8 mouse cellular contexts compared by ENCODE assay signal in genomic region chr6:128362381-128363006, GRCm38 (mm10). TPM values are rescaled to one million over a fixed set of nuclear protein-coding genes. Genes with fewer than 3 reads are reported as not detected.
DNase-seq lines count a peak whose midpoint lies in the region; ATAC-seq and TF ChIP-seq lines count a peak whose summit lies in the region.

Rhno1 (minus strand) TSS chr6:128362911.
Foxm1 (plus strand) TSS chr6:128362967.

- H3K4me2 ChIP-seq in forebrain, embryonic 16.5 days (ENCODE audit: low read length): peak within 1 kb of the TSS; percentile 87
- H3K4me2 ChIP-seq in lung, embryonic 14.5 days: peak within 1 kb of the TSS; percentile 83

- peaks cover 45% of the 10 kb centered on the region for H3K4me1 ChIP-seq in G1E (ENCODE audit: insufficient read depth, low read depth, low read length)
- peaks cover 24% of the 10 kb centered on the region for H3K4me1 ChIP-seq in forebrain, embryonic 16.5 days (replicated peaks; ENCODE audit: control insufficient read depth, insufficient read depth, low read length)
- peaks cover 20% of the 10 kb centered on the region for H3K4me1 ChIP-seq in lung, embryonic 14.5 days (ENCODE audit: insufficient read depth)

- peak; percentile 58 for ATAC-seq in G1E (ENCODE audit: extremely low read depth, insufficient number of reproducible peaks, low FRiP score, poor library complexity, severe bottlenecking)
- ATAC-seq in forebrain, embryonic 16.5 days: peak; percentile 86
- ATAC-seq in lung, embryonic 14.5 days (ENCODE audit: insufficient read depth): peak; percentile 91
- peak; percentile 57 for ATAC-seq in neutrophil, adult 5-6 weeks (ENCODE audit: extremely low read depth, insufficient number of reproducible peaks, low FRiP score, poor library complexity, severe bottlenecking)

- peak; percentile 87 for DNase-seq in G1E (ENCODE audit: low spot score)
- peak; percentile 83 to 87 for DNase-seq in cerebellum, adult 18-20 months
- peak; percentile 84 to 88 for DNase-seq in heart, postnatal 36 days
- DNase-seq in layer of hippocampus, adult 2 months (ENCODE audit: low spot score in 2 of 2): peak; percentile 69 to 72
- DNase-seq in lung, embryonic 14.5 days: peak; percentile 94
- DNase-seq in thymus, adult 18-20 months: peak; percentile 70 to 79

- intact Hi-C loops in heart, postnatal 36 days (cut with DNase I): no loop called here

- H3K36me3 ChIP-seq in G1E (replicated peaks): peaks cover 68% of the 10 kb centered on the region
- no peaks in the 10 kb centered on the region for H3K36me3 ChIP-seq in forebrain, embryonic 16.5 days (ENCODE audit: control insufficient read depth, insufficient read depth)
- peaks cover 46% of the 10 kb centered on the region for H3K36me3 ChIP-seq in lung, embryonic 14.5 days (ENCODE audit: insufficient read depth)

- H3K9ac ChIP-seq in forebrain, embryonic 16.5 days (replicated peaks; ENCODE audit: low read depth, low read length): peak within 1 kb of the TSS; percentile 92
- peak within 1 kb of the TSS; percentile 90 for H3K9ac ChIP-seq in lung, embryonic 14.5 days

- no peaks in the 10 kb centered on the region for H3K27me3 ChIP-seq in G1E (ENCODE audit: insufficient read depth, low read length)
- H3K27me3 ChIP-seq in forebrain, embryonic 16.5 days (replicated peaks; ENCODE audit: control insufficient read depth, insufficient read depth, low read length): no peaks in the 10 kb centered on the region
- no peaks in the 10 kb centered on the region for H3K27me3 ChIP-seq in lung, embryonic 14.5 days (ENCODE audit: insufficient read depth, low read length)

- under 1% methylated on average over 61 of the region's 76 CpGs for WGBS in forebrain, embryonic 16.5 days
- under 1% methylated on average over 55 of the region's 76 CpGs for WGBS in lung, embryonic 14.5 days

- TF ChIP-seq CTCF in G1E (IDR thresholded peaks at IDR 0.05; ENCODE audit: low read depth, low read length): no peak
- no peak for TF ChIP-seq CTCF in layer of hippocampus, adult 2 months (conservative IDR thresholded peaks at IDR 0.05)
- TF ChIP-seq CTCF in lung, embryonic 14.5 days (IDR thresholded peaks at IDR 0.05; ENCODE audit: low read depth): no peak

- H3K9me3 ChIP-seq in G1E (replicated peaks): no peaks in the 10 kb centered on the region
- no peaks in the 10 kb centered on the region for H3K9me3 ChIP-seq in forebrain, embryonic 16.5 days (ENCODE audit: control insufficient read depth, low read length)
- no peaks in the 10 kb centered on the region for H3K9me3 ChIP-seq in lung, embryonic 14.5 days (ENCODE audit: low read depth, low read length)

- H3K4me3 ChIP-seq in G1E (ENCODE audit: low read depth, low read length): peak within 1 kb of the TSS; percentile 94
- peak within 1 kb of the TSS; percentile 94 for H3K4me3 ChIP-seq in forebrain, embryonic 16.5 days (replicated peaks; ENCODE audit: low read length)
- peak within 1 kb of the TSS; percentile 87 for H3K4me3 ChIP-seq in layer of hippocampus, adult 2 months
- H3K4me3 ChIP-seq in lung, embryonic 14.5 days (ENCODE audit: low read depth, low read length): peak within 1 kb of the TSS; percentile 88

- H3K27ac ChIP-seq in forebrain, embryonic 16.5 days (ENCODE audit: low read length): peak within 1 kb of the TSS; percentile 90
- H3K27ac ChIP-seq in layer of hippocampus, adult 2 months: peak within 1 kb of the TSS; percentile 90
- H3K27ac ChIP-seq in lung, embryonic 14.5 days (ENCODE audit: low read depth): peak within 1 kb of the TSS; percentile 96

RNA-seq across cellular contexts. Expression of gene Rhno1, which starts in this region (rescaled TPM):
- total RNA-seq in G1E (2014; fragmentation: Nextera tagmentation) (52.4 and 52.8 TPM in 2 replicates), G1E (2017) (66.0 and 66.5 TPM in 2 replicates)
- polyA plus RNA-seq in G1E (2012): 82.8 and 84.1 TPM in 2 replicates
- 124 and 129 TPM in 2 replicates for polyA plus RNA-seq in forebrain, embryonic 16.5 days (2015; fragmentation: Nextera tagmentation; extraction: Ambion mirVana)
- total RNA-seq in heart, postnatal 36 days (2021): 10 to 100 TPM; 10.6 to 10.7 TPM
- 10 to 100 TPM; 18.2 to 18.3 TPM for total RNA-seq in layer of hippocampus, adult 2 months (2021)
- 134 and 144 TPM in 2 replicates for polyA plus RNA-seq in lung, embryonic 14.5 days (2014; fragmentation: Nextera tagmentation; extraction: Ambion mirVana)
- total RNA-seq in neutrophil, adult 5-6 weeks (2017): 40.5 and 48.7 TPM in 2 replicates

RNA-seq across cellular contexts. Expression of gene Foxm1, which starts in this region (rescaled TPM):
- total RNA-seq in G1E (2014; fragmentation: Nextera tagmentation) (82.2 and 121 TPM in 2 replicates), G1E (2017) (18.9 and 21.4 TPM in 2 replicates)
- 72.3 and 76.3 TPM in 2 replicates for polyA plus RNA-seq in G1E (2012)
- polyA plus RNA-seq in forebrain, embryonic 16.5 days (2015; fragmentation: Nextera tagmentation; extraction: Ambion mirVana): 19.9 and 21.8 TPM in 2 replicates
- total RNA-seq in heart, postnatal 36 days (2021): 1 to 10 TPM; 1.7 to 1.9 TPM
- 1 to 10 TPM; 1.8 to 3.5 TPM for total RNA-seq in layer of hippocampus, adult 2 months (2021)
- polyA plus RNA-seq in lung, embryonic 14.5 days (2014; fragmentation: Nextera tagmentation; extraction: Ambion mirVana): 55.0 and 56.7 TPM in 2 replicates
- 2.2 and 7.8 TPM in 2 replicates for total RNA-seq in neutrophil, adult 5-6 weeks (2017)

Comparison
In these comparisons a context has a peak if more than half of its experiments do, and no peak if none do; other contexts are left out.
1. Peak in every context shown above with its lines: DNase-seq, ATAC-seq, H3K4me3 ChIP-seq and H3K27ac ChIP-seq.